Mouse (Mus musculus) liver, adult 2 months (tissue): ENCODE measurements at regions not wholly inside any gene's neighbourhood (a gene's known extent, or its start where the extent isn't known, plus 50 kb on each side); places are given as distances from the start of the nearest gene placed in this dataset.

Experiments
- CTCF ChIP-seq: fragments of 200-500 bp; IDR thresholded peaks from 2 replicates; pipeline ENCODE4 v1.5.1; 2011; ENCODE audit warnings: low read depth, low read length, control low read depth
- POLR2A ChIP-seq: fragments of 200-500 bp; IDR thresholded peaks from 2 replicates; pipeline ENCODE4 v1.6.1; 2011; ENCODE audit warnings: low read length, control low read depth; ENCODE audit not compliant: insufficient read depth; ENCODE audit errors: extremely low read depth

GRCm38 (mm10) chr17:4116476-4116875 is 420.4 kb upstream of the Nox3 start:
- TF ChIP-seq CTCF (no peak), POLR2A (no peak)
